Mouse (Mus musculus): ENCODE measurements around the gene Ngef. TPM values are rescaled to one million over a fixed set of nuclear protein-coding genes. Genes with fewer than 3 reads are reported as not detected.

Ngef gene
- polyA plus RNA-seq, 1 experiment from 2014 or later = 32.6 TPM

Other genes starting within 250 kb of the Ngef start
- 61.7 and 63.0 TPM in 2 replicates for gene Gigyf2, start 246.9 kb downstream of the Ngef start, polyA plus RNA-seq (2015; fragmentation: Nextera tagmentation; extraction: Ambion mirVana)
- 0.92 and 1.1 TPM in 2 replicates for gene Kcnj13, start 179.1 kb downstream of the Ngef start, polyA plus RNA-seq (2015; fragmentation: Nextera tagmentation; extraction: Ambion mirVana)
- 2.0 and 5.5 TPM in 2 replicates for gene Snorc, start 103.6 kb downstream of the Ngef start, polyA plus RNA-seq (2015; fragmentation: Nextera tagmentation; extraction: Ambion mirVana)
- gene Neu2, start 64.0 kb downstream of the Ngef start, polyA plus RNA-seq (2015; fragmentation: Nextera tagmentation; extraction: Ambion mirVana) = 0.51 and 4.7 TPM in 2 replicates
- 3.2 and 7.6 TPM in 2 replicates for gene Inpp5d, start 46.4 kb upstream of the Ngef start, polyA plus RNA-seq (2015; fragmentation: Nextera tagmentation; extraction: Ambion mirVana)
- 65.4 and 74.5 TPM in 2 replicates for gene Atg16l1, start 182.0 kb upstream of the Ngef start, polyA plus RNA-seq (2015; fragmentation: Nextera tagmentation; extraction: Ambion mirVana)
- gene Sag, start 229.8 kb upstream of the Ngef start, polyA plus RNA-seq (2015; fragmentation: Nextera tagmentation; extraction: Ambion mirVana) = 2.1 and 2.7 TPM in 2 replicates